Mouse (Mus musculus) layer of hippocampus, adult 11-12 months (tissue): ENCODE results near the gene Crb2.

Experiments
- DNase-seq: peaks from one replicate; pipeline ENCODE4 v3.0.0; 2022; ENCODE audit warnings: low spot score

Gene Crb2

DNA sequence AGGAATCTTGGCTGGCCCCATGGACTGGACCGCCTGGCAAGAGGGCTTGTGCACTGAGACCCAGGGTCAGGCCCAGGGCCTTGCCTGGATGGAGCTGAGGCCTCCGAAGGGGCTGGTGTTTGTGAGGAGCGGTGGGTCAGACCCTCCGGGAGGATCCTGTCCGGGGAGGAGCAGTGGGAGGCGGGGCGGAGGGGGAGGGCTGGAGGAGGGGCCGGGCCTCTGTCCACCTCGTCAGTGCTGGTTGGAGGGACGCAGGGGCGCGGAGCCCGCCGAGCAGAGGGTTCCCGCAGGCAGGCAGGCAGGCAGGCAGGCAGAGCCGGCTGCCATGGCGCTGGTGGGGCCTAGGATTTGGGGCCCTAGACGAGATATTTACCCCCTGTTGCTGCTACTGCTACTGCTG is at the start of gene Crb2:
Crb2 (plus strand) TSS at position 234 of the 400 bp plus-strand sequence.
- no peak for DNase-seq

DNA sequence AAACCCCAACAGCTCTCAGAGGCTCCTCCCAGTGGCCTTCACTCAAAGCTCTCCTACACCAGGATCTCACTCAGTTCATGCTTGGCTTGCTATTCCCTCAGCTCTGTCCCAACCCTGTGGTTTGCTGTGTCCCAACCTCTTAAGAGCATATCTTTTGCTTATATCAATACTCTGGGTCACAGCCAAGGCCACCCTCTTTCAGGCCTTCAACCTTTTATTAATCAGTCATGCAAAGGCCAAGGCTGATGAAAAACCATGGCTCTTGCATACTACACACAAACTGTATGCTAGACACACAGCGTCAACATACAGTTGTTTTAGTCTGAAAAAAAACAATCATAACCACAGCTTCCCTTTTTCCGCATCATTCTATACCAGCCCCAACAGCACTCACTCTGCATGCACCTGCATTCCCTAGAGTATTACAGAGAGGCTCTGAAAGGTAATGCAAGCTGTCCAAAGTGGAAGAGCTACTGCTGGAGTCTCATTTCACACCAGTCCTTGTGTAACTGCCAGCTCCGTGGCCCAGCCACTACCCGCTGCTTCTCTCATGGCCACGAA is 44.7 kb upstream of the Crb2 start:
- DNase-seq = no peak

DNA sequence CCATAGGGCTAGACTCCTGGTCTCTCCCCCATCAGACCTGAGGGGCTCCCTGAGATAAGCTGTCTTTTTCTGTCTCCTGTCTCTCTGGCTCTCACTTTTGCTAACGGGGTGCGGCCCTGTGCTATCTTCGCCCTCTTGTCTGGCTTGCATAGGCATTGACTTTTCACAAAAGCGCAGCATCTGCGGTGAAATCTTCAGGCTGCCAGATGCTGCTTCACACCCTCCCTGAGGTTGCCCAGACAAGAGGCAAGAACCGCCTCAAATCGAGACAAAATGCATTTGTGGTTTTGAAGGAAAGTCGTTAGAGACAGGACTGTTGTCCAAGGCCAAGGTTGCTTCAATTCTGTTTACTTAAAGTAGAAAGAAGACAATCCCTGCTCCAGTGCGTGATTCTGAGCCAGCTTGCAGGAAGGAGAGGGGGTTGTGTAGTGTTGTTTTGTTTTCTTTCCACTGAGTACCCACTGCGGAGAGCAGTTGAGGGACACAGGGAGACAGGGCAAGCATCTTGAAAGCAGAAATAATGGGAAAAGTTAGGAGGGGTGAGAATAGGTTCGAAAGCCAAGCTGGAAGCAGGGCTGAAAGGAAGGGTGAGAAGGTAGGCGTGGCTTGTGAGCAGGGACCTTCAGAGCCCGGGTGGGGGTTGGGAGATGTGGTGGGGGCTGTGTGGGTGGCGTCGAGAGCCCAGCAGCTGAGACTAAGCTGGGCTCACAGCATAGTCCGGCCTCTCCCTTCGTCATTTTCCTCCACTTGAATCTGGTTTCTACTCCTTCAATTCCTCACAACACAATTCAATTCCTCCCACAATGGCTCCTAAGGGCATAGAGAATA is 40.9 kb upstream of the Crb2 start:
- no peak for DNase-seq

DNA sequence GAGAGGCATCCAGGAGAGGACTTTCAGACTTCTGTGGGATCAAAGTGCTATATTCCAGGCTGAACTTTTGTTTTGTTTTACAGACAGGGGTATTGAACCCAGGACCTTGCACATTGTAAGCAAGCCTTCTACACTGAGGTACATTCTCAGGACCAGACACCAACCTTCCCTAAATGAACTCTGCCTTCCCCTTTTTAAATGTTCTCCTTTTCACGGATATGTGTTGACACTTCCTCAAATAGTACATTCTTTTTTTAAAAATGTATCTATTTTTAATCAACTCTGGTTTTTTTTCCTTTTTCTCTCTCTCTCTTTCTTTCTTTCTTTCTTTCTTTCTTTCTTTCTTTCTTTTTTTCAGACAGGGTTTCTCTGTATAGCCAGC is 40.3 kb upstream of the Crb2 start:
- no peak for DNase-seq

DNA sequence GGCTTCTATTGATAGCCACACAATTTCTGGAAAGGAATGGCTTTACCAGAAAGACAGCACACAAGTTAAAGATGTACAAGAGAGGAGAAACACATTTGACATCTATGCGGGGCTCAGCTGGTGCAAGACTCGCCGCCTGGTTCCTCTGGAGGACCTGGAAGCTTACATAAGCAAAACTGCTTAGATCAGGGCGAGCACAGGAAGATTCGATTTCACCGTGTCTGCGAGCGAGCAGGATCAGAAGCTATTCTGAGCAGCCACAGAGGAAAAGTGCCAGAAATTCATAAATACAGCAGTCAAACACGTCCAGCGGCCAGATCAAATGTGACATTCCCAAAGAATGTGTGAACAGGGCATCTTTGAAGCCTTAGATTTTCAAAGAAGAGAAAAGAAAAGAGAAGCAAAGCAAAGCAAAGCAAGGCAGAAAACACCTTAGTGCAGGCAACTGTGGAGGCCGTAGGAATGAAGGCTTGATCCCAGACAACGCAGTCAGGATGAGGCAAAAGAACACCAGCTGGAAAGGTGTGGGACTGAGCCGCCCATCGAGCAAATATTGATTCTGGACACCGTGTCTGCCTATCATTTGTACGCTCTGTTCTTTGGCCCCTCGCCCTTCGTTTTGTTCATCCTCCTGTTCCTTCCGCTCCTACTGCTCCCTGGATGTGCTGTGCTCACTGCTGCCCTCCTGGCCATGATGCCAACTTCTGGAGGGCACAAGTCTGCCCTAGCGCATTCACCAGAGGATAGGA is 34.1 kb upstream of the Crb2 start:
- DNase-seq = no peak

DNA sequence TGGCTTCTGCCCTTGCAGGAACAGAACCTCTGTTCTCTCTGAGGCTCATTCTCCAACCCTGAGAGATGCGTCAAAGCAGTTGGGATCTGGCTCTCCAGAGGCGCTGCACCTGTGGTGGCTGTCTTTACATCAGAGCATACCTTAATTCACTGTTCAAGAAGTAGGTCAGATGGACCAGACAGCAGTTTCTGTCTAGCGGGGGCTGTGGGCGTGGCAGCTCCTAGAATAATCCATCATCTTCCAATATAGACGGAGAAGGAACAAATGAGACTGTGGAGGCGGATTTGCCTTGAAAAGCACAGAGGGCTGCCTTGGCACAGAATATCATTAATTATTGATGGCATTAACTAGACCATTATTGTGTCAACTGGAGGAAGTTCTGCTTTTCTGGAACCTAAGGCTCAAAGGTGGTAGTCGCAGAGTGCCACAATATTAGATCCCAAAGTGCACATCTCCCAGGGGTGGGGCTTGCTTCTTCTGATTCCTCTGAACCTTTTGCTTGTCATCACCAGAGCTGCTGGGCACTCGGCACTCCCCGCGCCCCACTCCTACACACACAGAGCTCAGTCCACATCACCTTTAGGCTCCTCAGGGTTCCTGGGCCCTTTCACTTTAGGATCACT is 31.2 kb upstream of the Crb2 start:
- DNase-seq = no peak

DNA sequence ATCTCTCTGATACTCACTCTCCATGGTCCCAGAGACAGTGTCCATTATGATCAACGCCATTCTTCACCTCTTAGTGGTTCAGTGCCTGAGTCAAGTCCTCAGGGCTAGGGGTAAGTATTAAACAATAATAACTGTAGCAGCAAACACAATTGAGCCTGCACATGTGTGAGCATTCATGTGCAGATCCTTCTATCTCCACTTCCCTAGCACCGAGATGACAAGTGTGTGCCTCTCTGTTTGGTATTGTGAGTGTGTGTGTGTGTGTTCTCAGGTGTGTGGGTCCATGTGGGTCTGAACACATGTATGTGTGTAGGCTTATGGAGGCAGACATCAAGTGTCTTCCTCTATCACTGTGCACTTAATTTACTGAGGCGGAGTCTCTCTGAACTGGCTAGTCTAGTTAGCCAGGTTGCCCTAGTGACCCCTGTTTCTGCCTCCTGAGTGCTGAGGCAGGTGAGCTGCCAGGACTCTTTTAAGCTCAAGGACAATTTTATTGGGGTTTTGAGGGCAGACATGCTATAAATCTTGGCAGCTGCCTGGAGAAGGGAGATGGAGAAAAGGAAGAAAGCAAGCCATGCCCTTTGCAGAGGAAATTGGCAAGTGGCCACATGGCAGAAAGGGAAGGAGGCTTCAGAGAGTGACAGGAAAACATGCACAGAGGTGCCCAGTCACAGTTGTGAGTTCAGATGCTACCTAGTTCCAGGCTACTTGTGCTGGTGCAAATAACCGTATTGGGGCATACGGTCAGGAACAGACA is 29.6 kb upstream of the Crb2 start:
- DNase-seq = no peak

DNA sequence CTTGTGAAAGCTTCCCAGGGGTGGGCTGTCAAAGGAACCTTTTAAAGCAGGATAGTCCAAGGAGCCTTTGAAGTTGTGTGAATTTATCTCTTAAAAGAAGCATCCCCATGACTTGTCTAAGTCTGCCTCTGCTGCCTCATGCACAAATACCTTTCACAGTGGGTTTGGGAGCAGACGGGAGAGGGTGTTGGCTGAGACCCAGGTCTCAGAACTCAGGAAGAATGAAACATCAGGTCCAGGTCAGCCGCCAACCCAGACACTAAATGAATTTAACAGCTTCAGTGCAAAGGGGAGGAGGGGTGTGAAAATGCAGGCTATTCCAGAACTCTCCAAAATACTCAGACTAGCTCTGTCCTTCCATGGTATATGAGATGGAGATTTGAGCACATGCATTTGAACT is 28.1 kb upstream of the Crb2 start:
- DNase-seq = no peak

DNA sequence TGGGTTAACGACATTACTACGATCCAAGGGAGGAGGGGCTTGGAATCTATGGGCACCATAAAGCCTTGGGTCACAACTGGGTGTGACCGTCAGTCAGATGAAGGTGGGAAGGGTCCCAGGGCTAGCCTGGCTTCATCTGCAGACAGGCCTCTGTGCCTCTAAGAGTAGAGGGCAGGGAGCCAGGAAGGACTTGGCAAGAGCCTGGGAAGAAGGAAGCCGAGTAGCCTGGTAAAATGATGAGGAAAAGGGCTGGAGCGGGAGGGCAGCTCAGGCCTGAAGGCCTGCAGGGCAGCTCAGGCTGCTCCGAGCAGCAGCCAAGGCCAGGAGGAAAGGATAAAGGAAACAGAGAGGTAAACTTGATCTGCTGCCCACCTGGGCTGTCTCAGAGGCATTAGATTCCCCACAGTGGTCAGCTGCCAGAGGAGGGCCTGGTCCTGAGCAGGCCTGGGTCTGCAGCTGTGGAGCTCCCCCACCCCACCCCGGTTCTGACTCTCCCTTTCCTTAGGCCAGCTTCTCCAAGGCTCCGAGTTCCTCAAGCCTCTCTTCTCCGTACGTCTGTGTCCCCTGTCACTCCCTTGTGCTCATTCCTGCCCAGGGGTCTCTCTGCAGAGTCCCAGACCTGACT is 27.5 kb upstream of the Crb2 start:
- no peak for DNase-seq

DNA sequence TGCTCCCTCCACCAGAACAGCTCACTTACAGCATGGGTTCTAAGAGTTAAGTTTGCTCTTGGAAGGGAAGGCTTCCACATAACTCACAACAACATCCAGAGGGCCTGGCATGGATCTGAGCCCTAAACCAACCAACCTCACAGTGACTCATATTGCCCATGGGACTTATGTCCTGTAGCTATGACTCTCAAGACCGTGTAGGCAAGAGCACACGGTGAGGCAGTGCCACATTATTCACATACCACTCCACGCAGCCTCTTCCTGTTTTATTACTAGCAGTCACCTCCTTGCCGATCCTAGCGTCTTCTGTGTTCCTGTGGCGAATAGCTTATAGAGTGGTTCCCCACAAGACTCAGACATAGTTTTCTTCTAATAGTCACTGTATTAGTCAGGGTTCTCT is 26.7 kb upstream of the Crb2 start:
- DNase-seq = no peak

DNA sequence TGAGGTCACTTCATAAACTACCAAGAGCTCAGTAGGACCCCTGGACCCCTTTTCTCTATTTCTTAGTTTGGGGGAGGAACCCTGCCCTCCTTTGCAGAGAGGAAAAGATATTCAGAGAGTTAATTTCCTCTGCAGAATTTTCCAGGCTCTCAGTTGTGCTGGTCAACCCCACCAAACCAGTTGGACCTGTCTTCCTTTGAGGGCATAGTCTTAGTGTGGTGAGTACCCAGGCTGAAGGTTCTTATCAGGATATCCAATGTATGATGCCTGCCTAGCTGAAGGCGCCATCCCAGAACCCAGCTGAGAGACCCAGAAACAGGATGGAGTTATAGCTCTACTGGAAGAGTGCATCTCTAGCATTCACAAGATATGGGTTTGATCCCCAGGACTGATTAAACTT is 24.9 kb upstream of the Crb2 start:
- DNase-seq = no peak

DNA sequence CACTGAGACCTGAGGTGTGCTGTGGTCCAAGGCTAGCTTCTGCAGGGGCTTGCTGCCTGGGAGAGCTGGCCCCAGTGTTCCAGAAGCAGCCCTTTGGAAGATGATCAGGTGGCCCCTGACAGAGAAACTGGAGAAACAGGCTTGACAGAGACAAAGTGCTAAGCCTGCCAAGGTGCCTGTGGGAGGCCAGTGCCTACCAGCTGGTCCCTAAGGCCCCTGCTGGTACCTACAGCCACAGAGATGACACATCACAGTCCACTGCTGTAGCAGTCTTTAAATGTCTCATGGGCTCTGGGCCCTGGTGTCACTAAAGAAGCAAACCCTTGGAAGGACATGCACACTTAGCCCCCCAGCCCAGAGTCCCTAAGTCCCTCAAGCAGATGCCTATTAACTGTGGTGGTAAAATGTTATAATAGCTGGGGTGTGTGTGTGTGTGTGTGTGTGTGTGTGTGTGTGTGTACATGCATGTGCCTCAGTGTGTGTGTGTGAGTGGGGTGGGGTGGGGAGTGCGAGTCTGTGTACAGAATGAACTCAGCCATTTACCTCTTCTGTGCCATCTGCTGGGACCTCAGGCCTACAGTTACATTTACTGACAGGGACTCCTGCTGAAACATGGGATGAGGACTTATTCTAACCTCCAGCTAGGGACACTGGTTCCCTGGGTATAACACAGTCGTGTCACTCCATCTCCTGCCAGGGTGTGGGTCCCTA is 19.7 kb upstream of the Crb2 start:
- no peak for DNase-seq

DNA sequence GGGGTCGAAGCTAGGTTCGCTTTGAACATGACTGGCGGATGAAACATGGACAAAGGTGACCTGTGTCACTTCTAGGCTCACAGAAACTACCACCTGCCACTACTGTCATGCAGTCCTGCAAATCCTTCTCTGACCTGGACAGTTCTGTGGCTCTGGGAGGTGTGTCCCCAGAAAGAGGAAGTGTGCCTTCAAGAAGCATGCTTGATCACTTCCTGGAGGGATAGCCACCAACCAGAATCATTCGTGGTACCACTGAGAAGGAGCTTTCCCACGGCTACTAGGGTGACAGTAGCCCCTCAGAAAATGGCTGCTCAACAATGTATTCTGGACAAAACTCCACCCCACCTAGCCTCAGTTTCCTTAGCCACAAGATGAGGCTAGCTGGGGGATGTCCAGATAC is 19.0 kb upstream of the Crb2 start:
- no peak for DNase-seq

DNA sequence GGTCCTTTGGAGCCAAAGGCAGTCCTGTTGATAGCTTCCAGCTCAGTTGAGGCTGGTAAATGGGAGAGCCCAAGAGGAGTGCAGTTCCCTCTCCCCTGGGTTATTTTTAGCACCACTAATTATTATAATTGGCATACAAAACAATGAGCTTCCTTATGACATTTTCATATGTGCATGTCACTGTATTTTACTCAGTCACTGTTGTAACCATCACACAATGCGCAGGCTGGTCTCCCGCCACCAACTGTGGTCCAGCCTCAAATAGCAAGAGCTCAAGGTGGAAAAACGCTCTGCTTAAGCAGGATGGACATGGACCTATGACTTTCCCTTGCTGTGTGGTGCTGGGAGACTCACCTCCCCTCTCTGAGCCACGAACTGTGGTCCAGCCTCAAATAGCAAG is 18.3 kb upstream of the Crb2 start:
- no peak for DNase-seq

DNA sequence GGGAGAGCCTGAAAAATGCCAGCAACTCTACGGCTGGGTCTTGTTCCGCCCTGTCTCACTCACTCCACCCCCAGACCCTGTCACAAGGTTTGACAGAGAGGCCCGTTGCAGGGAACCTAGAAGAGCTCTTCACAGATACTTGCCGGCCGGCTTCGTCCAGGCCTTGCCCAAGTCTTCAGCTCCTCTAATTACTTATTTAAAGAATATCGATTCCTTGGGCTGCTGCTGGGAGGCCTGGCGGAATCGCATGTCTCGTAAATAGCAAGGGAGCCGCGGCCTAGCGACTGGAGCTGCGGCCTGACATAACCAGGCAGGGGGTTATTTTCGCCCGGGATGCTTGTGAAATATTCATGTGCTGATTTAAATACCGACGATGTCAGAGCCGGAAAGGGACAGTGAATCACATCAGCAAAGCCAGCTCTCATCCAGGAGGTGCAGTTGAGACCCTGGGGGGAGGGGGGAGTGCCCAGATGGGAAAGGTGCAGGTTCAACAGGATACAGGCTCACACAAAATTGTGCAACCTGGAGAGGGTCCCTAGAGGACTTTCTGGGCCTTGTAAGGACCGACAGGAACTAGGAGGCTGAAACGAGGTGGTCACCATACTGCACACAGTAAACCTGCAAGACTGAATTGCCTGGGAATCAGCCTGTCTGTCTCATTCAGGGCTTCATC is 17.6 kb upstream of the Crb2 start:
- no peak for DNase-seq

DNA sequence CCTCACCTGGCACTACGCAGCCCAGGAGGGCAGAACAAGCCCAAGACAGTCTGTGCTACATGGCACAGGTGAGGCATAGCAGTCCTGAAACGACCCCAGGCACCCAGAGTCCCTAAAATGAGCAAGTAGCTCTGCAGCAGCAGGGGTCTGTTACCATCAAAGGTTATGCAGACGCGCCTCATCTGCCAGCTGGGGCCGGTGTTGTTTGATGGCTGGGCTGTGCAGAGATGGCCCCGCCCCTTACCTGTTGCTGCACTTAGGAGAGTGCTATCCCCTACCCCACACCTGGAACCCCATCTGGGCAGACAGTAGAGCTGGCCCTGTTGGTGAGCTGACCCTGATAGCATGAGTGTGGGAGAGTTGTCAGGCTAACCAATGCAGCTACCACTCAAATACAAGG is 15.4 kb upstream of the Crb2 start:
- no peak for DNase-seq

DNA sequence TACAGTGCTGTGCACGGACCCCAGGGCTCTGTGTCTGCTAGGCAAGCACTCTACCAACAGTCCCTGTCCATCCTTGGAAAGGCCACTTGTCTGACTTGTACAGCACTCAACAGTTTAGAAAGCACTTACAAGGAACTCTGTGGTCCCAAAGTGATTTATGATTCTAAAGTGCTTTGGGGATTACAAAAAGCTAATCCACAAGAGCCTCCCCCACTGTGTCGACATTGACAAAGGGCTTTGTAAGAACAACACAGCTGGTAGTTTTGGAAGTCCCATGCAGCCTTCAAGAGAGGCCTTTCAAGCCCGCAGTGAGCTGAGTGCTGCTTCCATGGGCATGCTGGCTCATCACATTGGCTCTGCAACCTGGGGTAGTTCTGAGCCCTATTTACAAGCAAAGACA is 12.4 kb upstream of the Crb2 start:
- DNase-seq = no peak

DNA sequence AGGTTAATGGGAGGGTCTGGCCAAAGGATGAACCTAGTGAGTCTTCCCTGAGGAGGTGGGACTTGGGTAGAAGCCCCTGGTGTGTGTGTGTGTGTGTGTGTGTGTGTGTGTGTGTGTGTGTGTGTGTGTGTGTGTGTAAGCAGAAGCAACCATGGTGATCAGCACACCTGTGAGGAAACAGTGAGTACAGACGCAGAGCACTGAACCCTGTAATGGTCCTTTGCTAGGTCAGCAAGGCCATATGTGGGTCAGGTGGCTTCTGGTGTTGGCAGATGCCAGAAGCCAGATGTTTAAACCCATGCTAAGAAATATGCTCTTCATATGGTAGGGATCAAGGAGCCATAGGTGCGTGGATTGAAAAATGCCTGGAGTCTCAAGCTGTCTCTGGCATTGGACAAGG is 11.5 kb upstream of the Crb2 start:
- no peak for DNase-seq

DNA sequence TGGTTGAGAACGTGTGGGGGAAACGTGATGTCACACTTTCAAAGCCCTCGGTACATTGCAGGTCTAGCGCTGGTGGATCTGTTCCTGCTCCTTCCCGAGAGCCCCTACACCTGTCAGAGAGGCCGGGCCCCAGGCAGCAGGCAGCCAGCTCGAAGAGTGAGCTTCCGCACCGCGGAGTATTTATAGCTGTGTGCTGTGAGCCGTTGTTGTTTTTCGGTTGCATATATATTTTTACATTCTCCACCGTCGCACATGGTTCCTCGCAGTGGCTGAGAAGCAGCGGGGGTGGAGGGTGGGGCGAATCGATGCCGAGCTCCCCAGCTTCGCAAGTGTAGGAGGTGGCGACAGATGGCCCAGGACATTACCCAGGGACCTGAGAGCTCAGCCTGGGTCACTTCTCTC is 11.0 kb upstream of the Crb2 start:
- no peak for DNase-seq

DNA sequence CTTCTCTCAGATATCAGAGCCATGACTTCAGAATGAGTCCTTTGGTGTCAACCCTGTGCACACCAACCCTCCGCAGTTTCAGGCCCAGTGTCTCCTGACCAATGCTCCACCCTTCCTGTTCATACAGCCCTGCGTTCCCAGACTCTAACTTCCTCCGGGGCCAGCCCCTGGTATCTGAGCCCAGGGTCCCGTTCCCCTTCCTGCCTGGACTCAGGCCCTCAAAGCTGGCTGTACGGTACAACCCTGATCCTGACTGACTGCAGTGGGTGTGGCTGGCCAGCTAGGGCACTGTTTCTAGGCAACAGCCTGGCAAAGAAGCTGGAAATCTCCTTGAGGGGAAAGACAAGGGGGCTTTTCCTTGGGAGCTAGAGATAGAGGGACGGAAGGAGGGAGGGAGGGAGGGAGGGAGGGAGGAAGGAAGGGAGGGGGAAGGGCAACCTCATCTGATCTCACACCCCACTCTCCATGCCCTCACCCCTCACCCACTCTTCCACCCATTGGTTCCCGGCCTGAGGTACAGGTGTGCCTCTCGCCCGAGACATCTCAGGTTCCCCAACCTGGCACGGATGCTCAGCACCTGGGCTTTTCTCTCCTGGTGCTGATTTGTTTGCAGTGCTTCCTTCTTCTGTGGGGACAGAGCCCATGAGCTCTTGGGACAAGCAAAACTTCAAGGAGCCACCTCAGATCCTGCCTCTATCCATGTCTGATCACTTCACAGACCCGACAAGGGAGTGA is 9.9 kb upstream of the Crb2 start:
- DNase-seq = no peak
